Mouse (Mus musculus): ENCODE measurements around the gene Iqch. TPM values are rescaled to one million over a fixed set of nuclear protein-coding genes. Genes with fewer than 3 reads are reported as not detected.

Gene Iqch
- polyA plus RNA-seq, 1 experiment, result 0.06 TPM

DNA sequence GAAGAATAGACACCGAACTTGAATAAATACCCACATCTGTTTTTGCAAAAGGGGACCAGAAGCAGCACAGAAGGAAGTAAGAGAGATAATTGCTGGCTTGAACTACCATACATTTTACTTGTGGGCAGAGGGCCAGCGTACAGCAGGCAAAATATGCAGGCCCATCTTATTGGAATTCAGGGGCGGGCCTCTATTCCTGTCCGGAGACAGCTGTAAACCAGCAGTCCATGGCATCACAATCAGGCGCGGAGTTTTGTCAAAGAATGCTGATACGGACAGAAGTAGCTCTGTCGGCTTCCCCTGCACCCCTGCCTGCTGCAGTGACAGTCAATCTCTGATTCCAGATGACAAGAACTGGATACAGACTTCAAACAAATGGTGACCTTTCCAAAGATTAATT, 33.5 kb downstream of the Iqch start:
- no peak overlapping the region for H3K4me3 ChIP-seq (ENCODE audit: insufficient read depth, low read depth, low read length)
- H3K27me3 ChIP-seq (replicated peaks; ENCODE audit: control insufficient read depth, insufficient read depth, low read length), result no peaks in the 10 kb centered on the region
- 29% methylated on average over 8 of the region's 8 CpGs for WGBS
- no peak for TF ChIP-seq POLR2A (IDR thresholded peaks at IDR 0.05; ENCODE audit: low read depth, low read length)
- TF ChIP-seq CTCF (conservative IDR thresholded peaks at IDR 0.05; ENCODE audit: insufficient read depth, insufficient read length, low read depth, low read length), result no peak
- H3K27ac ChIP-seq (ENCODE audit: insufficient read depth, low read depth, low read length), result no peak overlapping the region
- peak; percentile 27 for DNase-seq
- no peaks in the 10 kb centered on the region for H3K4me1 ChIP-seq (ENCODE audit: control insufficient read depth, insufficient read depth, low read length)
- no peaks in the 10 kb centered on the region for H3K36me3 ChIP-seq (ENCODE audit: control insufficient read depth, insufficient read depth, low read length)

DNA sequence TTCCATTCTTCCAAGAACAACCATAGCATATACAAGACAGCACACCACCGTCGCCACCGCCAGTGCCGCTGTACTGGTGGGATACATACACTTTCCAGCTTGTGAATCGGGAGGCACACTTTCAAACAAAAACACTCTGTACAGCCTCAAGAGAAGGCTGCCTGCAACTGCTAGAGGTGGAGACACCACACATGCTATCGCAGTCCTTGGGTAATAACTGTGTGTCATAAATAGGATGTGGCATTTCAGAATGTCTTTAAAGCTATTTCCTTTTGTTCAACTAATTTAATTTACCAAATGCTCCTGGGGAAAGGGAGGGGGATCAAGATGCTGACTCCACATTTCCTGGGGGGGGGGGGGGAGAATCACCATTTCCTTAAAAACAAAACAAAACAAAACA, 34.0 kb downstream of the Iqch start:
- WGBS, result 79% methylated on average over 6 of the region's 6 CpGs
- TF ChIP-seq CTCF (conservative IDR thresholded peaks at IDR 0.05; ENCODE audit: insufficient read depth, insufficient read length, low read depth, low read length), result no peak

GRCm38 (mm10) chr9:63563436-63563835, 38.9 kb downstream of the Iqch start:
- TF ChIP-seq CTCF (conservative IDR thresholded peaks at IDR 0.05; ENCODE audit: insufficient read depth, insufficient read length, low read depth, low read length), result no peak
- TF ChIP-seq POLR2A (IDR thresholded peaks at IDR 0.05; ENCODE audit: low read depth, low read length), result no peak

More for the DNA sequence above, 34.0 kb downstream of the Iqch start:
- Histone ChIP-seq H3K27me3 (replicated peaks; ENCODE audit: control insufficient read depth, insufficient read depth, low read length) (no peaks in the 10 kb centered on the region), H3K27ac (ENCODE audit: insufficient read depth, low read depth, low read length) (no peak overlapping the region), H3K4me1 (ENCODE audit: control insufficient read depth, insufficient read depth, low read length) (no peaks in the 10 kb centered on the region), H3K4me3 (ENCODE audit: insufficient read depth, low read depth, low read length) (no peak overlapping the region), H3K36me3 (ENCODE audit: control insufficient read depth, insufficient read depth, low read length) (no peaks in the 10 kb centered on the region)
- DNase-seq, result no peak

GRCm38 (mm10) chr9:63561931-63562330, 40.4 kb downstream of the Iqch start:
- no peaks in the 10 kb centered on the region for H3K27me3 ChIP-seq (replicated peaks; ENCODE audit: control insufficient read depth, insufficient read depth, low read length)
- H3K36me3 ChIP-seq (ENCODE audit: control insufficient read depth, insufficient read depth, low read length), result no peaks in the 10 kb centered on the region
- no peak for DNase-seq
- TF ChIP-seq POLR2A (IDR thresholded peaks at IDR 0.05; ENCODE audit: low read depth, low read length) (no peak), CTCF (conservative IDR thresholded peaks at IDR 0.05; ENCODE audit: insufficient read depth, insufficient read length, low read depth, low read length) (no peak)
- no peak overlapping the region for H3K4me3 ChIP-seq (ENCODE audit: insufficient read depth, low read depth, low read length)
- no peaks in the 10 kb centered on the region for H3K4me1 ChIP-seq (ENCODE audit: control insufficient read depth, insufficient read depth, low read length)
- WGBS, result 70% methylated on average over 8 of the region's 8 CpGs
- no peak overlapping the region for H3K27ac ChIP-seq (ENCODE audit: insufficient read depth, low read depth, low read length)

More at GRCm38 (mm10) chr9:63563436-63563835, 38.9 kb downstream of the Iqch start:
- H3K4me3 ChIP-seq (ENCODE audit: insufficient read depth, low read depth, low read length), result no peak overlapping the region
- no peaks in the 10 kb centered on the region for H3K36me3 ChIP-seq (ENCODE audit: control insufficient read depth, insufficient read depth, low read length)
- no peaks in the 10 kb centered on the region for H3K4me1 ChIP-seq (ENCODE audit: control insufficient read depth, insufficient read depth, low read length)
- no peak for DNase-seq
- no peaks in the 10 kb centered on the region for H3K27me3 ChIP-seq (replicated peaks; ENCODE audit: control insufficient read depth, insufficient read depth, low read length)
- 87% methylated on average over 2 of the region's 2 CpGs for WGBS
- H3K27ac ChIP-seq (ENCODE audit: insufficient read depth, low read depth, low read length), result no peak overlapping the region

- WGBS, result 72% methylated on average over 8 of the region's 8 CpGs
- Histone ChIP-seq H3K36me3 (ENCODE audit: control insufficient read depth, insufficient read depth, low read length) (no peaks in the 10 kb centered on the region), H3K27me3 (replicated peaks; ENCODE audit: control insufficient read depth, insufficient read depth, low read length) (no peaks in the 10 kb centered on the region), H3K4me3 (ENCODE audit: insufficient read depth, low read depth, low read length) (no peak overlapping the region), H3K27ac (ENCODE audit: insufficient read depth, low read depth, low read length) (no peak overlapping the region), H3K4me1 (ENCODE audit: control insufficient read depth, insufficient read depth, low read length) (no peaks in the 10 kb centered on the region)
- no peak for DNase-seq
- no peak for TF ChIP-seq POLR2A (IDR thresholded peaks at IDR 0.05; ENCODE audit: low read depth, low read length)
- no peak for TF ChIP-seq CTCF (conservative IDR thresholded peaks at IDR 0.05; ENCODE audit: insufficient read depth, insufficient read length, low read depth, low read length)
Measured at GRCm38 (mm10) chr9:63556933-63557332, 45.4 kb downstream of the Iqch start.

DNA sequence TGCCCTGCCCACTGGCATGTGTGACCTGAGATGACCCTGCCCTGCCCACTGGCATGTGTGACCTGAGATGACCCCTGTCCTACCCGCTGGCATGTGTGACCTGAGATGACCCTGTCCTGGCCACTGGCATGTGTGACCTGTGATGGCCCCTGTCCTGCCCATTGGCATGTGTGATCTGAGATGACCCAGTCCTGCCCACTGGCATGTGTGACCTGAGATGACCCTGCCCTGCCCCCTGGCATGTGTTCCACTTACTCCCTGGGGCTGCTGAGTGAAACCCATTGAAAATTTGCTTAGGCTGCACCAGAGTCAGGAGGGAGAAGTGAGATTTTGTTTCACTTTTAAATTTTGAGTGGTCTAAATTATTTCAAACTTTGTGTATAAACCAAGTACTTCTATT, 46.0 kb downstream of the Iqch start:
- Histone ChIP-seq H3K27ac (ENCODE audit: insufficient read depth, low read depth, low read length) (no peak overlapping the region), H3K4me1 (ENCODE audit: control insufficient read depth, insufficient read depth, low read length) (no peaks in the 10 kb centered on the region), H3K36me3 (ENCODE audit: control insufficient read depth, insufficient read depth, low read length) (no peaks in the 10 kb centered on the region), H3K27me3 (replicated peaks; ENCODE audit: control insufficient read depth, insufficient read depth, low read length) (no peaks in the 10 kb centered on the region), H3K4me3 (ENCODE audit: insufficient read depth, low read depth, low read length) (no peak overlapping the region)
- no peak for DNase-seq
- 71% methylated on average over 1 of the region's 1 CpGs for WGBS
- TF ChIP-seq CTCF (conservative IDR thresholded peaks at IDR 0.05; ENCODE audit: insufficient read depth, insufficient read length, low read depth, low read length), result no peak
- no peak for TF ChIP-seq POLR2A (IDR thresholded peaks at IDR 0.05; ENCODE audit: low read depth, low read length)

- Histone ChIP-seq H3K4me1 (ENCODE audit: control insufficient read depth, insufficient read depth, low read length) (no peaks in the 10 kb centered on the region), H3K36me3 (ENCODE audit: control insufficient read depth, insufficient read depth, low read length) (no peaks in the 10 kb centered on the region), H3K4me3 (ENCODE audit: insufficient read depth, low read depth, low read length) (no peak overlapping the region), H3K27ac (ENCODE audit: insufficient read depth, low read depth, low read length) (no peak overlapping the region), H3K27me3 (replicated peaks; ENCODE audit: control insufficient read depth, insufficient read depth, low read length) (no peaks in the 10 kb centered on the region)
- TF ChIP-seq CTCF (conservative IDR thresholded peaks at IDR 0.05; ENCODE audit: insufficient read depth, insufficient read length, low read depth, low read length) (no peak), POLR2A (IDR thresholded peaks at IDR 0.05; ENCODE audit: low read depth, low read length) (no peak)
- DNase-seq, result no peak
- 51% methylated on average over 3 of the region's 3 CpGs for WGBS
Measured at GRCm38 (mm10) chr9:63555460-63555990, 46.8 kb downstream of the Iqch start.

Data from kidney, adult 2 months (tissue).